Mouse (Mus musculus) heart, embryonic 14.5 days (tissue): Measurements from ENCODE around the gene Tmprss13. TPM values are rescaled to one million over a fixed set of nuclear protein-coding genes. Genes with fewer than 3 reads are reported as not detected.

ENCODE experiments used
- ATAC-seq: fragments of 200-750 bp; cut with Nextera tagmentation; 2 replicates; pipeline ENCODE4 v1.8.0; 2017; ENCODE audit warnings: low read depth, moderate TSS enrichment; ENCODE audit not compliant: insufficient number of reproducible peaks, insufficient read depth, low FRiP score
- H3K27ac ChIP-seq, 2 experiments: fragments of 200-500 bp in 1 of 2; fragments of 300-500 bp in 1 of 2; sonication (generic) in 1 of 2; replicated peaks in 1 of 2; 2 replicates each; pipeline ENCODE4 v1.5.1; 2012 to 2014; ENCODE audit warnings: low read depth in 2 of 2, low read length in 2 of 2, control low read depth in 1 of 2, mild to moderate bottlenecking in 1 of 2, mixed read lengths in 1 of 2; ENCODE audit not compliant: control insufficient read depth in 1 of 2, insufficient read depth in 1 of 2
- H3K27me3 ChIP-seq: fragments of 300-500 bp; sonication (generic); 2 replicates; pipeline ENCODE4 v1.6.1; 2014; ENCODE audit warnings: mild to moderate bottlenecking, low read length, control low read depth; ENCODE audit not compliant: control insufficient read depth, insufficient read depth
- H3K36me3 ChIP-seq: fragments of 300-500 bp; sonication (generic); 2 replicates; pipeline ENCODE4 v1.6.1; 2014; ENCODE audit warnings: mild to moderate bottlenecking, control low read depth, low read length, mixed read lengths; ENCODE audit not compliant: control insufficient read depth, insufficient read depth
- H3K4me1 ChIP-seq, 2 experiments: fragments of 200-500 bp in 1 of 2; fragments of 300-500 bp in 1 of 2; sonication (generic) in 1 of 2; 2 replicates each; pipeline ENCODE4 v1.6.1; 2012 to 2014; ENCODE audit warnings: low read length in 2 of 2, control low read depth in 1 of 2, mixed read lengths in 1 of 2; ENCODE audit not compliant: control insufficient read depth in 2 of 2, insufficient read depth in 2 of 2
- H3K4me2 ChIP-seq: fragments of 300-500 bp; sonication (generic); 2 replicates; pipeline ENCODE4 v1.6.1; 2014; ENCODE audit warnings: mild to moderate bottlenecking, low read length
- H3K4me3 ChIP-seq, 2 experiments: fragments of 200-500 bp in 1 of 2; fragments of 300-500 bp in 1 of 2; sonication (generic) in 1 of 2; 2 replicates each; pipeline ENCODE4 v1.5.1; 2012 to 2014; ENCODE audit warnings: low read length in 2 of 2, mild to moderate bottlenecking in 2 of 2, control low read depth in 1 of 2, low read depth in 1 of 2, moderate library complexity in 1 of 2; ENCODE audit not compliant: control insufficient read depth in 1 of 2, insufficient read depth in 1 of 2
- H3K9ac ChIP-seq: fragments of 300-500 bp; sonication (generic); 2 replicates; pipeline ENCODE4 v1.6.1; 2014; ENCODE audit warnings: mild to moderate bottlenecking, low read length
- H3K9me3 ChIP-seq: fragments of 300-500 bp; sonication (generic); 2 replicates; pipeline ENCODE4 v1.6.1; 2016; ENCODE audit warnings: low read length, control low read depth; ENCODE audit not compliant: control insufficient read depth
- WGBS: fragments of 180-500 bp; shearing (Covaris S2); extraction: QIAGEN DNeasy Blood & Tissue Kit; methylation state at CpG from one replicate; pipeline ENCODE4 v1.1.7; 2014; 5-methylcytosine and 5-hydroxymethylcytosine counted together
- polyA plus RNA-seq: library from polyadenylated mRNA; unstranded; fragments of >200 nt; fragmentation: Nextera tagmentation; extraction: Ambion mirVana; gene quantifications from 2 replicates; pipeline ENCODE4 v1.2.1, GENCODE M21; 2014

The Tmprss13 gene
- polyA plus RNA-seq, 1 experiment from 2014 or later: 0.18 TPM

- H3K27me3 ChIP-seq: peaks cover 3% of the 10 kb centered on the region; the same call in 1 of the 2 replicates
- no peaks in the 10 kb centered on the region for H3K36me3 ChIP-seq
- H3K27ac ChIP-seq: no peak overlapping the region
- no peaks in the 10 kb centered on the region for H3K9me3 ChIP-seq
- ATAC-seq: no peak
- 91% methylated on average over 3 of the region's 3 CpGs for WGBS
- H3K4me1 ChIP-seq: no peaks in the 10 kb centered on the region
- no peak overlapping the region for H3K4me2 ChIP-seq
- no peak overlapping the region for H3K4me3 ChIP-seq
- no peak overlapping the region for H3K9ac ChIP-seq
Observed at GRCm38 (mm10) chr9:45343066-45343465, 24.2 kb downstream of the Tmprss13 start.

- Histone ChIP-seq H3K4me2 (no peak overlapping the region), H3K9ac (no peak overlapping the region), H3K4me3 (no peak overlapping the region), H3K4me1 (no peaks in the 10 kb centered on the region), H3K9me3 (no peaks in the 10 kb centered on the region), H3K36me3 (no peaks in the 10 kb centered on the region), H3K27me3 (no peaks in the 10 kb centered on the region), H3K27ac (no peak overlapping the region)
- no peak for ATAC-seq
- 80% methylated on average over 2 of the region's 2 CpGs for WGBS
Observed at GRCm38 (mm10) chr9:45345516-45345915, 26.6 kb downstream of the Tmprss13 start.

GRCm38 (mm10) chr9:45346276-45346675 lies 27.4 kb downstream of the Tmprss13 start:
- H3K36me3 ChIP-seq: no peaks in the 10 kb centered on the region
- H3K9ac ChIP-seq: no peak overlapping the region
- H3K4me1 ChIP-seq: no peaks in the 10 kb centered on the region
- ATAC-seq: no peak
- H3K4me2 ChIP-seq: no peak overlapping the region
- H3K9me3 ChIP-seq: no peaks in the 10 kb centered on the region
- WGBS: 76% methylated on average over 6 of the region's 6 CpGs
- no peak overlapping the region for H3K27ac ChIP-seq
- H3K27me3 ChIP-seq: no peaks in the 10 kb centered on the region
- H3K4me3 ChIP-seq: no peak overlapping the region

- H3K4me2 ChIP-seq: no peak overlapping the region
- WGBS: 77% methylated on average over 6 of the region's 6 CpGs
- H3K4me3 ChIP-seq: no peak overlapping the region
- no peaks in the 10 kb centered on the region for H3K36me3 ChIP-seq
- H3K9me3 ChIP-seq: no peaks in the 10 kb centered on the region
- no peaks in the 10 kb centered on the region for H3K27me3 ChIP-seq
- no peak for ATAC-seq
- no peak overlapping the region for H3K9ac ChIP-seq
- no peak overlapping the region for H3K27ac ChIP-seq
- H3K4me1 ChIP-seq: no peaks in the 10 kb centered on the region
Observed at GRCm38 (mm10) chr9:45348560-45348959, 29.7 kb downstream of the Tmprss13 start.

GRCm38 (mm10) chr9:45349181-45349580 lies 30.3 kb downstream of the Tmprss13 start:
- Histone ChIP-seq H3K27ac (no peak overlapping the region), H3K4me2 (no peak overlapping the region), H3K27me3 (no peaks in the 10 kb centered on the region), H3K9ac (no peak overlapping the region), H3K4me3 (no peak overlapping the region), H3K36me3 (no peaks in the 10 kb centered on the region), H3K4me1 (no peaks in the 10 kb centered on the region), H3K9me3 (no peaks in the 10 kb centered on the region)
- 53% methylated on average over 4 of the region's 4 CpGs for WGBS
- ATAC-seq: no peak

- H3K27me3 ChIP-seq: no peaks in the 10 kb centered on the region
- no peak overlapping the region for H3K4me2 ChIP-seq
- WGBS: 33% methylated on average over 5 of the region's 5 CpGs
- no peak overlapping the region for H3K9ac ChIP-seq
- no peak overlapping the region for H3K4me3 ChIP-seq
- H3K4me1 ChIP-seq: no peaks in the 10 kb centered on the region
- ATAC-seq: no peak
- H3K36me3 ChIP-seq: no peaks in the 10 kb centered on the region
- no peak overlapping the region for H3K27ac ChIP-seq
- H3K9me3 ChIP-seq: no peaks in the 10 kb centered on the region
Observed at GRCm38 (mm10) chr9:45349851-45350250, 31.0 kb downstream of the Tmprss13 start.

GRCm38 (mm10) chr9:45355192-45355591 lies 36.3 kb downstream of the Tmprss13 start:
- H3K9me3 ChIP-seq: no peaks in the 10 kb centered on the region
- no peak overlapping the region for H3K4me3 ChIP-seq
- no peak for ATAC-seq
- H3K4me2 ChIP-seq: no peak overlapping the region
- H3K4me1 ChIP-seq: no peaks in the 10 kb centered on the region
- no peaks in the 10 kb centered on the region for H3K36me3 ChIP-seq
- H3K9ac ChIP-seq: no peak overlapping the region
- WGBS: 81% methylated on average over 2 of the region's 2 CpGs
- H3K27me3 ChIP-seq: no peaks in the 10 kb centered on the region
- no peak overlapping the region for H3K27ac ChIP-seq

GRCm38 (mm10) chr9:45358356-45358755 lies 39.5 kb downstream of the Tmprss13 start:
- Histone ChIP-seq H3K27ac (no peak overlapping the region), H3K36me3 (no peaks in the 10 kb centered on the region), H3K9me3 (no peaks in the 10 kb centered on the region), H3K4me2 (no peak overlapping the region), H3K27me3 (no peaks in the 10 kb centered on the region), H3K4me1 (peaks cover 0 to 12% of the 10 kb centered on the region in 2 experiments; a peak in 3 of 4 replicates), H3K9ac (no peak overlapping the region), H3K4me3 (no peak overlapping the region)
- 57% methylated on average over 7 of the region's 7 CpGs for WGBS
- no peak for ATAC-seq
